Mouse (Mus musculus) stomach, postnatal 0 days (tissue): ENCODE measurements around the gene Eng.

Experiments
- CTCF ChIP-seq: IDR thresholded peaks from 2 replicates; pipeline ENCODE4 v1.5.1; 2016; ENCODE audit warnings: antibody characterized with exemption, low read depth, mild to moderate bottlenecking, moderate library complexity
- EP300 ChIP-seq: optimal IDR thresholded peaks from 2 replicates; pipeline ENCODE3; 2016; ENCODE audit warnings: antibody characterized with exemption

GRCm38 (mm10) chr2:32597699-32598098 lies 48.7 kb upstream of the Eng start:
- TF ChIP-seq EP300 (no peak), CTCF (no peak)
